Mouse (Mus musculus) frontal cortex, postnatal 36 days (tissue): ENCODE measurements around the gene Cbarp.

Experiments used
- DNase-seq, 2 experiments: peaks; one replicate each; pipeline ENCODE4 v3.0.0; 2022; ENCODE audit warnings: low spot score in 2 of 2

Cbarp gene

GRCm38 (mm10) chr10:80140666-80141035, at the start of gene Cbarp:
Gene Cbarp (minus strand): TSS chr10:80140835.
- no peak for DNase-seq

GRCm38 (mm10) chr10:80189999-80190398, 49.4 kb upstream of the Cbarp start:
- DNase-seq = no peak

DNA sequence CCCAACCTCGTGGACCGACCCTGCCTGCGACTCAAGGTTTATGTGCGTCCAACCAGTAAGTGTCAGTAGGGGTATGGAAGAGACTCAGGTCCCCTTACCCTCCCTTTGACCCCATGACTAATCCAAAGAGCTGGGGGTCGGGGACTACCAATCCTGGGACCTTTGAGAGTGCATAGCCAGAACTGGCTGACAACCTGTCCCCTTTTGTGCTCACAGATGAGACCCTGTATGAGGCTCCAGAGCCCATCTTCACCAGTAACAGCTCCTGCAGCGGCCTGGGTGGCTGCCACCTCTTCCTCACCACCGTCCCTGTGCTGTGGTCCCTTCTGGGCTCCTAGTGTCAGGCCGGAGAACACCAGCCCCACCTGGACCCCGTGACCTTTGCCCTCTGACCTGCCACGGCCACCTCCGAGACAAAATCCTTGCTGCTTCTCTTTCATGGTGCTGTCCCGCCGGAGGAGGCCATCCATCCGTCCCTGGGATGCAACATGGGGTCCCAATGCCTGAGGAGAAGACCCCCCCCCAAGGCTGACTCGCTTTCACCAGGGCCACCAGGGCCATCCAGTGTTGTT, 47.9 kb upstream of the Cbarp start:
- no peak for DNase-seq

DNA sequence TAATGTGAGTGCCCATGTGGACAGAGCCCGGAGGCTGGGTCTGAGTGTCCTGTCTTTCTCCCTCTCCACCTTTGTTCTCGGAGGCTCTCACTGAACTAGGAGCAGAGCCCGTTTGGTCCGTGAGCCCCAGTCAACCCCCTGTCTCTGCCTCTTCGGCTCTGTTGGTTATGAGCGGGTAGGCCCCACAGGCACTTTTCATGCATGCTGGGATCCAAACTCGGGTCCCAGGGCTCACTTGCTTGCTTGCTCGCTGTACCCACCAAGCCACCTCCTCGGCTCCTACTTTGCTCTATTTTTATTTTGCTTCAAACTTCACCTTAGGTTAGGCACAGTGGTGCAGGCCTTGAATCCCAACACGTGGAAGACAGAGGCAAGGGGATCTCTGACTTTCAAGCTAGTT, 47.1 kb upstream of the Cbarp start:
- no peak for DNase-seq

DNA sequence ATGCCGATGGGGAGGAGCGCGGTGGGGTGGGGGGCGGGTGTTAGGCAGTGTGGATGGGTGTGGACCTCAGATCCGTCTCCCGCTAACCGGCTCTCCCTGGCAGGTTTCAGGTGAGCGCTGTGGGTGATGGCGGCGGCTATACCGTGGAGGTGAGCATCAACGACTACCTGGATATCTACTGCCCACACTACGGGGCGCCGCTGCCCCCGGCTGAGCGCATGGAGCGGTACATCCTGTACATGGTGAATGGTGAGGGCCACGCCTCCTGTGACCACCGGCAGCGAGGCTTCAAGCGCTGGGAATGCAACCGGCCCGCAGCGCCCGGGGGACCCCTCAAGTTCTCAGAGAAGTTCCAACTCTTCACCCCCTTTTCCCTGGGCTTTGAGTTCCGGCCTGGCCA, 46.0 kb upstream of the Cbarp start:
- DNase-seq = no peak

GRCm38 (mm10) chr10:80182547-80182946, 41.9 kb upstream of the Cbarp start:
- no peak for DNase-seq

GRCm38 (mm10) chr10:80180823-80181222, 40.2 kb upstream of the Cbarp start:
- no peak for DNase-seq

DNA sequence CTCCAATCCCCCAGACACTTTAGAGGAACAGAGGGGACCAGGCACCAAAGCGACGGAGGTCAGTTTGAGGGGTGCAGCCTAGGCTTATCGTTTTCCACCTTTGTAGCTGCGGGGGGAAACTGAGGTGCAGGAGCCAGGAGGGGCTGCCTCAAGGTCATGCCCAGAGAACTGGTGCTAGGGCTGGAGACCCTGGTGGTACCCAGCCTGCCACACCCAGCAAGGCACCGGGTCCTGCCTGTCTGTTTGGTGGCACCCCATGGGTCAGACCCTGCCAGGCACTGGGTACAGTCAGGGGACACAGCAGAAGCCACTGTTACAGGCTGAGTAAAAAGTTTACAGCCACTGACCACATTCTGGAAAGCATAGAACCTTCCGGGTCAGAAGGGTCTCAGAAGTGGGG, 39.7 kb upstream of the Cbarp start:
- no peak for DNase-seq

DNA sequence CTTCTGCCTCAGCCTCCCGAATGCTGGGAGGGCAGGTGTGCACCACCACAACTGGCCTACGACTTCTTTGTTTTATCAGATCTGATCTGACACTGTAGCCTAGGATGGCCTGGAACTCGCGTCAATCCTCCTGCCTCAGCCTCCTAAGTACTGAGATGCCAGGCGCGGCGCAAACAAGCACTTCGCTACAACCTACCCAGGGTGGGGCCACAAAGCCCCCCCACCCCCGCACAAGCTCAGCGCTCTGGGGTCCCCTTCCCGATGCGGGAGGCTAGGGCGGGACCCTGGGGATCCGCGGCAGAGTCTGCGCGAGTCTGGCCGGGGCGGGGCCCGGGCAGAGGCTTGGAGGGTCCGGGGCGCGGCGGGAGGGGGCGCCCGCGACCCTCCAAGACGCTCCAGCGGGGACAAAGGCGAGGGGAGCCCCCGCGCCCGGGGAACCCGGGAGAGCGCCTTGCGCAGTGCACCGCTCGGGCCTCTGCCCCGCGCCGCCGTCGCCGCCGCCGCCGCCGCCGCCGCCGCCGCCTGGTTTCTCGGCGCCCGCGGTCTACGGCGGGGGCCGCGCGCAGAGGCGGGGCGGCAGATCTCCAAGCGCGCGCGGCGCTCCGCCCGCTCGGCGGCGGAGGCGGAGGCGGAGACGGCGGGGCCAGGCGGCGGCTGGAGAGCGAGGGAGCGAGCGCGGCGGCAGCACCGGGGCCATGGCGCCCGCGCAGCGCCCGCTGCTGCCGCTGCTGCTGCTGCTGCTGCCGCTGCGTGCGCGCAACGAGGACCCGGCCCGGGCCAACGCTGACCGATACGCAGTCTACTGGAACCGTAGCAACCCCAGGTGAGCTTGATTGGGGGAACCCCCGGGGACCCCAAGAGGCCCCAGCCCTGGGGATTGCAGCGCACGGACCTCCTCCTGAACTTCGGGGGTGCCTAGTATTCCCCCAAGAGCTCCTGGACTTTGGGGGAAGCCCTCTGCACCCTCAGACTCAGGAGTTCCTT, 38.7 kb upstream of the Cbarp start, which contains the start of gene Efna2:
TSS of gene Efna2 (plus strand) at position 415 of the 984 bp plus-strand sequence.
- DNase-seq = no peak

DNA sequence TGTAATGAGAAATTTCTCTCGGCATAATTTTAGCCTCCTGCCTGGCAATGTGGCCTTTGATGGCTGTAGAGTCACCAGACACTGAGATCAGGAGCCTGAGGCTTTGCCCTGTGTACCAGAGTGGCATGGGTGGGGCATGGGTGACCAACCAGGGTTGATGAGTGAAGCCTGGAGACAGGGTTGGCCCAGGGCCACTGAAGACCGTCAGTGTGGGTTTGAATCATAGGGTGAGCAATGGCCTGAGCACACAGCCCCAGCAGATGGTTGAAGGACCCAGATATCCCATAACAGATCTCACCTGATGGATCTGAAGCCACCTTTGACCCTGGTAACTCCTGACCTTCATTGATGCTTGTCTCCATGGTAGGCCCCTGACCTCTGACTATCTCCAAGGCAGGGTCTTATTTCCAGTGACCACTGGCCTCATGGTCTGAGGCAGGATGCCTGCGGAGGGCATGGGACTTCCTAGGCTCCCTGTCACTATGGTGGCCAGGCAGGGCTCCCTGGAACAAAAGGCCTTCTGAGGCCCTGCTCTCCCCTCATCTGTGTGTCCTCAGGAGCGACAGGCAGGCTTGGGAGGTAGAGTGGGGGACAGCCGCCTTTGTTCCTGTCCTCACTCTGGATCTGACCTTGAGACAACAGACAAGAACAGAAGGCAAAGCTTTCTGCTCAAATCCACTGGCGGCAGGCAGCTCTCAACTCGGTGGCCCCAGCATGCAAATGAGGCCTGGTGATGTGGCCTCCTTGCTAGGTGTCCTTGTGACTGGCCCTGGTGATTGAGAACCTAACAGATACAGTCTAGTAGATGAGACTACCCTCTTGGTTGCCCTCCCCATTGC, 37.0 kb upstream of the Cbarp start:
- DNase-seq = no peak

- DNase-seq = no peak
These were observed 35.7 kb upstream of the Cbarp start for GRCm38 (mm10) chr10:80176270-80176834.

DNA sequence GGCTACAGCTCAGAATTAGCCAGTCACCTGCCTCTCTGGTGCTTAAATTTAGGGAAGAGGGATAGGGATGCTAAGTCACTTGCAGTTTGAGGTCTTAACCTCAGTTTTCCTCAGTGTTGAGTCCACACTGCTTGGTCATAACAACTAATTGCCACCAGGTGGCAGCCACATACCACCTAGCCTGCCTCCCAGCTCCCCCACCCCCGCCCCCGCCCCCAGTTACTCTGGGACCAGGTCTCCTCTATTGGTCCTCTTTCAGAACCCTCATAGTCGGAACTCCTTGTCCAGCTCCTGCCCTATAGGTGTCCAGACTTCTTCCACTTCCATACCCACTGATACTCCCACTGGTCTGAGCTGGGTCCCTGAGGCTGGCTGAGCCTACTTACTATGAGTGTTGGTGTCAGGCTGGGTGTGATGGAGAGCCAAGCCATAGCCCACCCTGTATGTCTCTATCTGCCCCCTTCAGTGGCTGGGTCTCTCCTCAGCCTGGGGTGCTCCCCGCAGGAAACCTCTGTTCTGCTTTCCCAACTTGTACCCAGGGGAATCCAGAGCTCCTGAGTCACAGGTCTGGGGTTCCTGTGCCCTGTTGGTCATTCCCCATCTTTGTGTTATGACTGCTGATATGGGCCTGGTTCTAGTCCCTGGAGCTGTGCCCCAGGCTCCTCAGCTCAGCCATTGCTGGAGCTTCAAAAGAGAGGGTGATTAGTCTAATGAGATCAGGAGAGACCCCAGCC, 35.1 kb upstream of the Cbarp start:
- DNase-seq = peak in 1 of 2 experiments; percentile 61

DNA sequence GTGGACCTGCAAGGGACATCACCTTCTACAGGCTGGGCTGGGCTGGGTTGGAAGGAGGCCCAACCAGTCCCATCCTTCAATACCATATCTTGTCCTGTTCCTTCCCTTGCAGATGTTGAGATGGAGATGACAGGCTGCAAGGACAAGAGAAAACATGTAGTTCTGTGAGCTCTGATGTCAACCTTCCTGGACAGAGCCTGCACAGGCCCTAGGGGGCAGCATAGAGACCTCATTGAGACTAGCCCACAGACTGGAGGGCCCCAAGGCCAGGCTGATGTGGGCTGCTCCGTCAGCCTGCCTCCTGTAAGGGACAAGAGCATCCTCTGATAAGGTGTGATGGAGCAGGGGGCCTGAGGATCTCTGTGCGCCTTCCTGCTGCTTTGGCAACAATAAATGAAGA, 34.1 kb upstream of the Cbarp start:
- no peak for DNase-seq

DNA sequence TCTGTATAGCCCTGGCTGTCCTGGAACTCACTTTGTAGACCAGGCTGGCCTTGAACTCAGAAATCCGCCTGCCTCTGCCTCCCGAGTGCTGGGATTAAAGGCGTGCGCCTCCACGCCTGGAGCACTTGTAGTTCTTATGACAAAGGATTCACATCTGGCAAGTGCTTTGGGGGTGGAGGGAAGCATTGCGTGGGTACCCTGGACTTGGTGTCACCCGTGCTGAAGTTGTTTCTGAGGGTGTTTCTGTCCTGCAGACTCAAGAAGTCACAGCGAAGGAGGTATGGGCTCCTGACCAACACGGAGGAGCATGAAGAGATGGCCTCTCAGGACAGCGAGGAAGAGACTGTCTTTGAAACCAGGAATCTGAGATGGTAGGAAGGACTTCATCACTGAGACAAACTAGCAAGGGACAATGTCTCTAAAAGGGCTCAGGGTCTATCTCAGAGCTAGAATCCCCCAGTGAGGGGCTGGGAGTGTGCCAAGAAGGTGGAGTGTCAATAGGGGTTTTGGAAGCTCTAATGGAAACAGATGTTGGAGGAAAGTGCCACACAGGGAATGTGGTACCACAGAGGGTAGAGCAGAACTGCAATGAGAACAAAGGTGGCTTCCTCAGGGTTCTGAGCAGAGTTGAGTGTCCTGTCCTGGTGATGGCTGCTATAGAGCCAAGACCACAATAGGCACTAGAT, 33.5 kb upstream of the Cbarp start:
- DNase-seq = no peak

DNA sequence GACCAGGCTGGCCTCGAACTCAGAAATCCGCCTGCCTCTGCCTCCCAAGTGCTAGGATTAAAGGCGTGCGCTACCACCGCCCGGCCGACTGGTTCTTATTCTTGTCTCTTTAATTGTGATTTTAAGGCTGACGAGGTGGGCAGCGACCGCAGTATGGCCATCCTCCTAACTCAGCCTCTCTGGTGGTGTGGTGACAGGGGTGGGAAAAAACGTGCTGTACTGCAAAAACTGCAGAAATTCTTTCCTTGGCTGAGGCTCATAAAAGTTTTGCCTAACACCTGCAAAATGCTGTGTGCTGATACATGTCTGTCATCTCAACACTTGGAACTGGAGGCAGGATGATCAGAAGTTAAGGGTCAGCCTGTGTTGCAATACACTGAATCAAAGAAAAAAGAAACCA, 32.7 kb upstream of the Cbarp start:
- DNase-seq = no peak

DNA sequence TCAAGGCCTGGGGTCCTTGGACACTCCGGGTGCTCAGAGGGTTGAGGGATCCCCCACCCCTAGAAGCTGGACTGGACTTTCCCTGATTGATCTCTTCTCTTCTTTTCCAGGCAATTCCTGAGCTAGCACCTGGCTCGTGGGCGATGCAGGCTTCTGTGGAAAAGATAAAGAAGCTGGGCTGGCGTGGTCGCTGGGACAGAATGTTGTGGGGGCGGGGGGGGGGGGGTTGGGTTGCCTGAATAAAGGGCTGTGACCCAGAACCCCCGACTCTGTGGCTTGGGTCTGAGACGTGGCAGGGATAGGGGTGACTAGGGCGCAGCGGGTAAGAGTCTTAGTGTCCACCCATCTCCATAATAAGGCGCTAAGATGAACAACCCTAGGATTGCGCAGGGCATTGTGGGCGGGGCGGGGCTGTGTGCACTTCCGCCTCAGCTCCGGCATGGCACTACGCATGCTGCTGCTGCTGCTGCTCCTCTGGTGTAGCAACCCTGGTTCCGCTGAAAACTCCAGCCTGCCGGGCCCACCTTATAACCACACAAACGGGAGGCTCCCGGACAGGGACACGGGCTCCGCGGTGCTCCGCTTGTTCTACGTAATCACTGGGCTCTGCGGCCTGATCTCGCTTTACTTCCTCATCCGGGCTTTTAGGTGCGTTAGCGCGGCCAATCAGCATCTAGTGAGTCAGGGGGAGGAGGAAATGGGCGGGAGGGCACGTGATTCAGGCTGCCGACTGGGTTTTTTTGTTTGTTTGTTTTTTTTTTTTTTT, 32.1 kb upstream of the Cbarp start, which contains the start of gene 1600002K03Rik:
TSS of gene 1600002K03Rik (plus strand) at position 418 of the 766 bp plus-strand sequence.
- DNase-seq = peak; percentile 93

DNA sequence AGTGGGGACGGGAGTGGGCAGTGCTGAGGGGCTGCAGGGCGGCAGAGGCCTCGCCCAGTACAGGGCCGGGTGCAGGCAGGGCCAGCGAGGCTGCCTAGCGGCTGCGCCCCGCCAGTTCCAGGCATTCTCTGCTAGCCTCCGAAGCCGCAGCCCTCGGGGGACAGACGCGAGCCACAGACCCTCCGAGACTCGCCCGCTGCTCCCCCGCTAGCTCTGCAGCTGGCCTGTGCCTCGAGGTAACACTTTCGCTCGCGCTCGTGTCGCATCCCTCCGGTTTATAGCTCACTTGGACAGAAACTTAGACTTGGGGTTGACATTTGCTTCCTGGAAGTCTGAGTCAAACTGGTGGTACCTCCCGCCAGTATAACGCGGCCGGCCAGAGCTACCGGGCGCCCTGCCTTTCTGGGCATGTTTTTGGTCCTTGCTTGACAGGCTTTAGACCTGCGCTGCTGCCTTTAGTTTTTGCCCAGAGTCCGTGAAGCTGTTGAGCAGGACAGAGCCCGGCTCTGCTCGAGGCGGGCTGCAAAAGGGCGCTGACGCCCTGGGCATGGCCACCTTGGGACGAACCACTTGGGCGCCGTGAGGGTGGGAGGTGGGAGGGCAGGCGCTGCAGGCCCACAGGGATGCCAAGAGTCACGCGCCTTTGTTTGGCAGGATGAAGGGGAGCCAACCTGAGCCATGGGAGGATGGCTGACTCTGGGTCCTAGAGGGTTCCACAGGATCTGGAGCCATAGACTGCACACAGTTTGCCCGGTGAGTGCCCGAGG, 31.3 kb upstream of the Cbarp start:
- DNase-seq = no peak

DNA sequence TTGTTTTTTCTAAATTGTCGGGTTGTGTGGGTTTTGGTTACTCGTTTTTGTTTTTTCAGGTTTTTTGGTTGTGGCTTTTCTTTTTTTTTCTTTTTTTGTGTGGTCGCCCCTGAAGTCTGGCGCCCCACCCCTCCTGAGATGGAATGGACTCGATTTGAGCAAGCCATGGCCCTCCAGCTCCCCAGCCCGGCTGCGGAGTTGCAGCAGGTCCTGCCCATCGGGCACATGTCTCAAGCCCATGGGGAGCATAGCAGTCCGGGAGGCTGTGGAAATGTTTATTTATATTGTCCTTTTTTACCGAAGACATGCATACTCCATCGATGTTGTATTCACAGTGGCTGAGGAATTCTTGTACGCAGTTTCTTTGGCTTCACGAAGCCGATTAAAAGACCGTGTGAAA, 30.6 kb upstream of the Cbarp start:
- DNase-seq = no peak

- no peak for DNase-seq
These were observed 30.0 kb upstream of the Cbarp start for GRCm38 (mm10) chr10:80170601-80171021.
